Mouse (Mus musculus) urinary bladder, postnatal 25 days (tissue): ENCODE results near the gene Paxx.

Experiments
- DNase-seq: peaks from one replicate; pipeline ENCODE4 v3.0.0; 2022; ENCODE audit warnings: low spot score

Paxx gene

GRCm38 (mm10) chr2:25460551-25461309 lies at the start of gene Paxx:
Paxx (minus strand) TSS chr2:25461094.
- DNase-seq, result peak; percentile 81

- no peak for DNase-seq
Observed at GRCm38 (mm10) chr2:25509912-25510311, 49.0 kb upstream of the Paxx start.

- no peak for DNase-seq
Observed at GRCm38 (mm10) chr2:25506964-25507363, 46.1 kb upstream of the Paxx start.

GRCm38 (mm10) chr2:25505860-25506259 lies 45.0 kb upstream of the Paxx start:
- DNase-seq, result no peak

- DNase-seq, result no peak
Observed at GRCm38 (mm10) chr2:25505000-25505399, 44.1 kb upstream of the Paxx start.

- no peak for DNase-seq
Observed at GRCm38 (mm10) chr2:25504538-25504937, 43.6 kb upstream of the Paxx start.

GRCm38 (mm10) chr2:25502726-25503125 lies 41.8 kb upstream of the Paxx start:
- DNase-seq, result no peak

- no peak for DNase-seq
Observed at GRCm38 (mm10) chr2:25501593-25502486, 40.9 kb upstream of the Paxx start, which contains the start of gene C8g. C8g (minus strand) TSS chr2:25501719.

- DNase-seq, result peak; percentile 69
Observed at GRCm38 (mm10) chr2:25500576-25501405, 39.9 kb upstream of the Paxx start, which contains the start of gene Fbxw5. Fbxw5 (plus strand) TSS chr2:25500750.

- no peak for DNase-seq
Observed at GRCm38 (mm10) chr2:25500071-25500575, 39.2 kb upstream of the Paxx start.

- no peak for DNase-seq
Observed at GRCm38 (mm10) chr2:25498622-25499478, 38.0 kb upstream of the Paxx start.

GRCm38 (mm10) chr2:25497846-25498575 lies 37.1 kb upstream of the Paxx start:
- no peak for DNase-seq

- no peak for DNase-seq
Observed at GRCm38 (mm10) chr2:25496462-25496861, 35.6 kb upstream of the Paxx start.

GRCm38 (mm10) chr2:25493476-25493961 lies 32.6 kb upstream of the Paxx start, which contains the start of gene Lcn12:
Lcn12 (minus strand) TSS chr2:25493911.
- DNase-seq, result no peak

GRCm38 (mm10) chr2:25492988-25493387 lies 32.1 kb upstream of the Paxx start:
- no peak for DNase-seq

GRCm38 (mm10) chr2:25488671-25489068 lies 27.8 kb upstream of the Paxx start:
- DNase-seq, result no peak

- no peak for DNase-seq
Observed at GRCm38 (mm10) chr2:25487965-25488670, 27.2 kb upstream of the Paxx start.

GRCm38 (mm10) chr2:25484901-25485647 lies 24.2 kb upstream of the Paxx start:
- DNase-seq, result no peak
